ENCODE assay signal across 26 mouse cellular contexts in the genomic region with DNA sequence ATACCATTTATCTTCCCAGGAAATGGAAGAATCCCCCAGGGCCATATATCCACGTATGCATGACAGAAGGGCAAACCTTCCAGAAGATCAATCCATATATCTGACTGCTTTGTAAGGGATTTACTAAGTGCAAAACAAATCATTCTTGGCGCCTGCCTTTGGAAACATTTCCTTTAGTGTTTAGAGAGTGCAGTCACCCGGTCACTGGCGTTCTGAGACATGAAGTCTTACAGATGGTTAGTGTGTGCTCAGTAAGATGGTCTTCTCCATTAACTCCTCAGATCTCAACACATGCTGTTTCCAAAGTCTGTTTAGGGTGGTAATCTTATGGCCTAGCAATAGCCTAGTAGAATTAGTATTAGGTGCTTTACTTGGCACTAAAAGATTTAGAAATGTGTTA.
DNase-seq lines count a peak whose midpoint lies in the region; ATAC-seq and TF ChIP-seq lines count a peak whose summit lies in the region.
"Had no signal": no experiment of that assay in that cellular context is flagged by ENCODE, and none has a peak within 500 bp of the region (broad histone marks: within the 10 kb centered on the region; RNA-seq: fewer than 3 reads in every experiment).

No protein-coding gene starts in this region.

- TF ChIP-seq CTCF in kidney, postnatal 0 days (IDR thresholded peaks at IDR 0.05; ENCODE audit: low read depth) = no peak
- no peak for TF ChIP-seq CTCF in lung, postnatal 0 days (IDR thresholded peaks at IDR 0.05)

- peak; percentile 24 for DNase-seq in embryo, embryonic 10.5 days (ENCODE audit: low spot score)
- DNase-seq in embryo, embryonic 10 days (ENCODE audit: low spot score) = no peak
- peak; percentile 70 for DNase-seq in kidney, postnatal 0 days (ENCODE audit: low spot score)
- DNase-seq in kidney, adult 8-10 months = no peak
- peak; percentile 80 for DNase-seq in lung, postnatal 0 days (ENCODE audit: low spot score)
- DNase-seq in mesoderm, embryonic 11.5 days (ENCODE audit: low read depth, low spot score) = peak; percentile 42
- no peak for DNase-seq in cerebellum, adult 18-20 months
- DNase-seq: adrenal gland, adult 8-10 months; cerebellum, adult 2 months; cerebellum, postnatal 25 days; heart, postnatal 4 days; liver, postnatal 0 days; retina, postnatal 1 day; right cerebral cortex, postnatal 25 days; spleen, adult 18-20 months; thymus, postnatal 36 days had no signal

- H3K27ac ChIP-seq in kidney, postnatal 0 days = no peak overlapping the region
- H3K27ac ChIP-seq in lung, postnatal 0 days (ENCODE audit: low read length) = no peak overlapping the region
- H3K27ac ChIP-seq: embryonic facial prominence, embryonic 10.5 days; forebrain, embryonic 15.5 days; heart, embryonic 10.5 days; hindbrain, embryonic 15.5 days; intestine, embryonic 15.5 days; layer of hippocampus, adult 2 months; midbrain, embryonic 15.5 days; neural tube, embryonic 12.5 days had no signal

- H3K4me1 ChIP-seq in kidney, postnatal 0 days (replicated peaks; ENCODE audit: insufficient read depth, low read length) = no peaks in the 10 kb centered on the region
- no peaks in the 10 kb centered on the region for H3K4me1 ChIP-seq in lung, postnatal 0 days (ENCODE audit: insufficient read depth, low read depth, low read length)
- H3K4me1 ChIP-seq: embryonic facial prominence, embryonic 10.5 days; forebrain, embryonic 15.5 days; heart, embryonic 10.5 days; hindbrain, embryonic 15.5 days; intestine, embryonic 15.5 days; megakaryocyte, embryonic 14.5 days; midbrain, embryonic 15.5 days; neural tube, embryonic 12.5 days had no signal

- no peak for ATAC-seq in kidney, postnatal 0 days (replicated peaks; ENCODE audit: low FRiP score, low read depth)
- peak; percentile 65 for ATAC-seq in lung, postnatal 0 days
- ATAC-seq: activated CD4-positive, CD25-positive, alpha-beta regulatory T cell, adult 4 months; forebrain, embryonic 15.5 days; intestine, embryonic 15.5 days; liver, postnatal 0 days; midbrain, embryonic 15.5 days had no signal

- no peaks in the 10 kb centered on the region for H3K36me3 ChIP-seq in kidney, postnatal 0 days (ENCODE audit: insufficient read depth, low read length)
- H3K36me3 ChIP-seq in lung, postnatal 0 days (ENCODE audit: insufficient read depth, low read length) = no peaks in the 10 kb centered on the region
- H3K36me3 ChIP-seq: embryonic facial prominence, embryonic 10.5 days; forebrain, embryonic 15.5 days; heart, embryonic 10.5 days; hindbrain, embryonic 15.5 days; intestine, embryonic 15.5 days; midbrain, embryonic 15.5 days; neural tube, embryonic 12.5 days had no signal

- H3K4me2 ChIP-seq in kidney, postnatal 0 days (ENCODE audit: low read length) = no peak overlapping the region
- no peak overlapping the region for H3K4me2 ChIP-seq in lung, postnatal 0 days (replicated peaks; ENCODE audit: low read depth, low read length)
- H3K4me2 ChIP-seq: forebrain, embryonic 15.5 days; hindbrain, embryonic 15.5 days; intestine, embryonic 15.5 days; midbrain, embryonic 15.5 days; neural tube, embryonic 12.5 days had no signal

- H3K9ac ChIP-seq in kidney, postnatal 0 days (ENCODE audit: low read depth, low read length) = no peak overlapping the region
- no peak overlapping the region for H3K9ac ChIP-seq in lung, postnatal 0 days (replicated peaks; ENCODE audit: low read depth)
- H3K9ac ChIP-seq: forebrain, embryonic 15.5 days; hindbrain, embryonic 15.5 days; intestine, embryonic 15.5 days; liver, postnatal 0 days; midbrain, embryonic 15.5 days; neural tube, embryonic 12.5 days had no signal

- no peaks in the 10 kb centered on the region for H3K9me3 ChIP-seq in kidney, postnatal 0 days (replicated peaks; ENCODE audit: low read length)
- no peaks in the 10 kb centered on the region for H3K9me3 ChIP-seq in lung, postnatal 0 days (ENCODE audit: low read length)
- H3K9me3 ChIP-seq: forebrain, embryonic 15.5 days; heart, embryonic 10.5 days; hindbrain, embryonic 15.5 days; intestine, embryonic 15.5 days; midbrain, embryonic 15.5 days had no signal

- WGBS in kidney, postnatal 0 days = 28% methylated on average over 4 of the region's 4 CpGs
- WGBS in lung, postnatal 0 days = 38% methylated on average over 4 of the region's 4 CpGs

- no peaks in the 10 kb centered on the region for H3K27me3 ChIP-seq in kidney, postnatal 0 days (ENCODE audit: insufficient read depth, low read length)
- no peaks in the 10 kb centered on the region for H3K27me3 ChIP-seq in lung, postnatal 0 days (replicated peaks; ENCODE audit: insufficient read depth, low read length)
- H3K27me3 ChIP-seq: forebrain, embryonic 15.5 days; hindbrain, embryonic 15.5 days; intestine, embryonic 15.5 days; megakaryocyte, embryonic 14.5 days; midbrain, embryonic 15.5 days; neural tube, embryonic 12.5 days had no signal

- H3K4me3 ChIP-seq in kidney, postnatal 0 days (replicated peaks; ENCODE audit: low read depth, low read length) = no peak overlapping the region
- no peak overlapping the region for H3K4me3 ChIP-seq in lung, postnatal 0 days (ENCODE audit: low read depth, low read length)
- H3K4me3 ChIP-seq: embryonic facial prominence, embryonic 10.5 days; forebrain, embryonic 15.5 days; heart, embryonic 10.5 days; hindbrain, embryonic 15.5 days; intestine, embryonic 15.5 days; layer of hippocampus, adult 2 months; megakaryocyte, embryonic 14.5 days; midbrain, embryonic 15.5 days; neural tube, embryonic 12.5 days had no signal

- TF ChIP-seq EP300 in lung, postnatal 0 days (IDR thresholded peaks at IDR 0.05) = no peak; the same call in 1 of the 2 replicates

Comparison
In these comparisons a context has a peak if more than half of its experiments do, and no peak if none do; other contexts are left out.
1. DNase-seq: peak in embryo, embryonic 10.5 days (single experiment), kidney, postnatal 0 days (single experiment), lung, postnatal 0 days (single experiment) and mesoderm, embryonic 11.5 days (single experiment); none in embryo, embryonic 10 days (single experiment), kidney, adult 8-10 months (0 of 2) and cerebellum, adult 18-20 months (0 of 2).